Mouse (Mus musculus) cerebellum, adult 2 months (tissue): ENCODE results near the gene Prg2.

Experiments
- CTCF ChIP-seq: fragments of 200-500 bp; IDR thresholded peaks from 2 replicates; pipeline ENCODE4 v1.5.1; 2011; ENCODE audit warnings: low read depth, mild to moderate bottlenecking, control low read depth, low read length, moderate library complexity, borderline replicate concordance; ENCODE audit not compliant: insufficient read depth
- POLR2A ChIP-seq: fragments of 200-500 bp; IDR thresholded peaks from 2 replicates; pipeline ENCODE4 v1.6.1; 2011; ENCODE audit warnings: low read length, control low read depth, borderline replicate concordance; ENCODE audit not compliant: insufficient read depth

- no peak for TF ChIP-seq CTCF
- no peak for TF ChIP-seq POLR2A
These were observed 19.0 kb upstream of the Prg2 start for GRCm38 (mm10) chr2:84961300-84961699.
